Mouse (Mus musculus): Measurements from ENCODE around the gene Tcl1b5. TPM values are rescaled to one million over a fixed set of nuclear protein-coding genes. Genes with fewer than 3 reads are reported as not detected.
"Not testable (repeated sequence)": the region's sequence is repeated elsewhere in the genome, so short reads cannot be mapped to it uniquely, and the experiment has no call there.

The Tcl1b5 gene
- total RNA-seq, 1 experiment from 2014 or later, result not detected

DNA sequence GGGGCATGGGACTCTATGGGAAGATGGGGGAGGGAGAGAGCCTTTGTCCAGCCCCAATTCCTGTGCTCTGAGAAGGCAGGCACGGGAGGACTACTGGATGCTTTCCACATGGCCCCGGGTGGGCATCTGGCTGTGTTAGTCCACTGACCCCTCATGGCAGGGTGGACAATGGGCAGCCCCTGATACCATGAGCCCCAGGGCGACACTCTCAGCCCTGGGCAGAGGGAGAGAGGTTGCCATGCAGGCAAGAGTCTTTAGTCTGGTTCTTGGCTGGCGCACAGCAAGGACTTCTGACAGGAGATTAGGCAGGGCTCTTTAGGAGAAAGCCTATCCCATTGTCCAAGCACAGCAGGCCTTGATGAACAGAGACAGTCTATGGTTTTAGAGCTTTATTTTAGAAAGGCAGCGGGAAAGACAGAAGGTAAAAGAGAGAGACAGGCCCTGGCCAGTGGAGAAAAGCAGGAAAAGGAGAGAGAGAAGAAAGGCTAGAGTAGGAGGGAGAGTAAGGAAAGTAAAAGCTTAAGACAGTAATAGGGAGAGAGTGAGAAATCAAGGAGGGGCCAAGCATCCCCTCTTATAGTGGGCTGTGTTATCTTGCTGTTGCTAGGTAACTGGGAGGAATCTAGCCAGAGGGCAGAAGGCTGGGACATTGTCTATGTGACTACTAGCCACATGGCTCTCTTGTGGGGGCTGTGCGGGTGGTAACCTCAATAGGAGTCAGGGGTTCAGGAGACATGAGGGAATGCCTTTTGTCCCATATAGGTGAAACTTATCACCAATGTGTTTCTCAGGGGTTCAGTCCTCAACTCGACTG, 23.7 kb downstream of the Tcl1b5 start:
- not testable (repeated sequence) for ATAC-seq (replicated peaks in 1 of 2; ENCODE audit: insufficient read depth in 1 of 2, low FRiP score in 2 of 2, low TSS enrichment in 1 of 2, low read depth in 1 of 2, poor library complexity in 2 of 2, severe bottlenecking in 2 of 2)

DNA sequence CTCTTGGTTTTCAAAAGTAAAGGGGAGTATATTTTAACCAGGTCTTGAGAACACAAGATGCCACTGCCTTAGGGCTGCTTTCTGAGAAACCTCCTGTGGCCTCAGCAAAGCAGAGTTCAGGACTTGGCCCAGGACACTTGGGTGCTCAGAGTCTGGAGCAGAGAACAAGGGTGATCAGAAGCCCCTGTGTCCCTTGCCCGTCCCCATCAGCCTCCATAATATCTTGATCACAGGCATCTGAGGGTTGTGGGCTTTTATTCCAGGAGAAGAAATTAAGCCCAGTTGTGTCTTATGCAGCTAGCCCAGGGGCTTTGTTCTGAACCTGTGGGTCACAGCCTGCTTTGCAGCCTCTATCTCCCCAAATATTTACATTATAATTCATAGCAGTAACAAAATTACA, 25.5 kb downstream of the Tcl1b5 start, which contains the start of gene Tcl1b4:
TSS of gene Tcl1b4 (plus strand) at position 301 of the 400 bp plus-strand sequence.
- ATAC-seq (replicated peaks in 1 of 2; ENCODE audit: insufficient read depth in 1 of 2, low FRiP score in 2 of 2, low TSS enrichment in 1 of 2, low read depth in 1 of 2, poor library complexity in 2 of 2, severe bottlenecking in 2 of 2), result not testable (repeated sequence)

DNA sequence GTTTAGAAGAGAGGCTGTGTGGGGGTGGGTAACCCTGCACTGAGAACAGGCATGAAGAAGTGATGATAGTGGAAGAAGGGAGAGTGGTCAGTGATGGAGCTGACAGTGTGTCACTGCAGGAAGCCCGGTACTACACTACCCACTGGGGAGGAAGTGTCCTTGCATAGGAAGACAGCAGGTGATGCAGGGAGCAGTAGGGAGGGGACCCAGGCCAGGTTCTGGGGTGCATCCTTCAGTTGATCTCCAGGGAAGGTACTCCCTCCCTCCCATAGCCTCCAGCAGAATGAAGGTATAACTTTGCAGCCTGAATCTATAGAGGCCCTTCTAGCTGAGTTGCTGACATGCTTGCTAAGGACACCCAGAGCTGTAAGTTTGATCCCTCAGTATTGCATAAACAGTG, 30.9 kb downstream of the Tcl1b5 start:
- no peak for ATAC-seq (replicated peaks in 1 of 2; ENCODE audit: insufficient read depth in 1 of 2, low FRiP score in 2 of 2, low TSS enrichment in 1 of 2, low read depth in 1 of 2, poor library complexity in 2 of 2, severe bottlenecking in 2 of 2)

DNA sequence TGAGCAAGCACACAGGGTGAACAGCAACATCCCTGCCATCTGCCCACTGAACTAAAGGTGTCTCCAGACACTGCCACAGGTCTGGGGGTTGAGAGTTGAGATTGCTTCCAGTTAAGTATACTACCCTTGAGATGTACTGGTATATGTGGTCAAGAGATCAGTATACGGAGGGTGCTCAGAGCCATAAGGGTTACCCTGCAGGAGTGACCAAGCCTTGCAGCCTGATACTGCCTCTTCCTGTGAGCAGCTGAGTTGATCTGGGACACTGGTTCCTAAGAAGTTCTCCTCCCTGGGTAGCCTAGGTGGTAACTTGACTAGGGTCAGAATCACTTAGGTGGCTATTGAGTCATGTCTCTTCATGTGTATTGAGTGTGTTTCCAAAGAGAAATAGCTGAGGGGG, 32.3 kb downstream of the Tcl1b5 start:
- no peak for ATAC-seq (replicated peaks in 1 of 2; ENCODE audit: insufficient read depth in 1 of 2, low FRiP score in 2 of 2, low TSS enrichment in 1 of 2, low read depth in 1 of 2, poor library complexity in 2 of 2, severe bottlenecking in 2 of 2)

- ATAC-seq (replicated peaks in 1 of 2; ENCODE audit: insufficient read depth in 1 of 2, low FRiP score in 2 of 2, low TSS enrichment in 1 of 2, low read depth in 1 of 2, poor library complexity in 2 of 2, severe bottlenecking in 2 of 2), result no peak
Observed at GRCm38 (mm10) chr12:105209231-105209630, 33.1 kb downstream of the Tcl1b5 start.

- ATAC-seq (replicated peaks in 1 of 2; ENCODE audit: insufficient read depth in 1 of 2, low FRiP score in 2 of 2, low TSS enrichment in 1 of 2, low read depth in 1 of 2, poor library complexity in 2 of 2, severe bottlenecking in 2 of 2), result no peak
Observed at GRCm38 (mm10) chr12:105217101-105217760, 41.1 kb downstream of the Tcl1b5 start.

- ATAC-seq (replicated peaks in 1 of 2; ENCODE audit: insufficient read depth in 1 of 2, low FRiP score in 2 of 2, low TSS enrichment in 1 of 2, low read depth in 1 of 2, poor library complexity in 2 of 2, severe bottlenecking in 2 of 2), result no peak
Observed at GRCm38 (mm10) chr12:105222601-105223319, 46.6 kb downstream of the Tcl1b5 start, which contains the start of gene Tcl1. TSS of gene Tcl1 (minus strand) at chr12:105222793.

GRCm38 (mm10) chr12:105224621-105225320, 48.6 kb downstream of the Tcl1b5 start:
- no peak for ATAC-seq (replicated peaks in 1 of 2; ENCODE audit: insufficient read depth in 1 of 2, low FRiP score in 2 of 2, low TSS enrichment in 1 of 2, low read depth in 1 of 2, poor library complexity in 2 of 2, severe bottlenecking in 2 of 2)

Other genes starting within 250 kb of the Tcl1b5 start
- gene Syne3, start 166.5 kb upstream of the Tcl1b5 start, total RNA-seq (2017), result 33.1 TPM in 2 replicates
- gene Glrx5, start 143.7 kb upstream of the Tcl1b5 start, total RNA-seq (2017), result 24.0 and 26.5 TPM in 2 replicates
- not detected in 2 replicates for gene Tcl1b2, start 30.3 kb upstream of the Tcl1b5 start, total RNA-seq (2017)
- not detected in 2 replicates for gene Tcl1b1, start 16.7 kb upstream of the Tcl1b5 start, total RNA-seq (2017)
- not detected in 2 replicates for gene Tcl1b3, start 14.7 kb downstream of the Tcl1b5 start, total RNA-seq (2017)
- not detected in 2 replicates for gene Tcl1b4, start 25.6 kb downstream of the Tcl1b5 start, total RNA-seq (2017)
- not detected in 2 replicates for gene Tcl1, start 46.4 kb downstream of the Tcl1b5 start, total RNA-seq (2017)
- gene Tunar, start 157.5 kb downstream of the Tcl1b5 start, total RNA-seq (2017), result not detected in 2 replicates

Measured in hematopoietic stem cell, adult 5-6 weeks (primary cell).